Mouse (Mus musculus) gastrocnemius, adult 18-20 months (tissue): Measurements from ENCODE around the gene Ascc1. TPM values are rescaled to one million over a fixed set of nuclear protein-coding genes. Genes with fewer than 3 reads are reported as not detected.
A peak's percentile ranks its signal among the peaks of the same experiment; 100 is the strongest.

Experiments
- DNase-seq: peaks from one replicate; pipeline ENCODE4 v3.0.0; 2021; ENCODE audit warnings: low spot score
- total RNA-seq, 2 experiments: library from RNA; stranded (reverse); gene quantifications; 2 replicates each; pipeline ENCODE4 v1.2.3; 2021

Gene Ascc1
- total RNA-seq, 2 experiments from 2014 or later, result 14.2 to 15.3 TPM

- no peak for DNase-seq
These were observed 75.3 kb downstream of the Ascc1 start for GRCm38 (mm10) chr10:60077736-60078560.

- peak; percentile 33 for DNase-seq
These were observed 75.9 kb downstream of the Ascc1 start for GRCm38 (mm10) chr10:60078561-60078917.

- peak; percentile 11 for DNase-seq
These were observed 77.6 kb downstream of the Ascc1 start for GRCm38 (mm10) chr10:60080171-60080570.

- no peak for DNase-seq
These were observed 78.0 kb downstream of the Ascc1 start for GRCm38 (mm10) chr10:60080601-60080981.

GRCm38 (mm10) chr10:60080982-60081825, 78.6 kb downstream of the Ascc1 start:
- peak; percentile 57 for DNase-seq

- peak; percentile 89 for DNase-seq
These were observed 79.3 kb downstream of the Ascc1 start for GRCm38 (mm10) chr10:60081905-60082304.

- DNase-seq, result no peak
These were observed 81.5 kb downstream of the Ascc1 start for GRCm38 (mm10) chr10:60084065-60084464.

- no peak for DNase-seq
These were observed 89.7 kb downstream of the Ascc1 start for GRCm38 (mm10) chr10:60092311-60092710.

GRCm38 (mm10) chr10:60093751-60094150, 91.1 kb downstream of the Ascc1 start:
- no peak for DNase-seq

GRCm38 (mm10) chr10:60095558-60095957, 93.0 kb downstream of the Ascc1 start:
- no peak for DNase-seq

GRCm38 (mm10) chr10:60096302-60096701, 93.7 kb downstream of the Ascc1 start:
- DNase-seq, result no peak

GRCm38 (mm10) chr10:60097146-60097545, 94.5 kb downstream of the Ascc1 start:
- no peak for DNase-seq

- no peak for DNase-seq
These were observed 95.2 kb downstream of the Ascc1 start for GRCm38 (mm10) chr10:60097774-60098173.

GRCm38 (mm10) chr10:60105391-60106145, 103.0 kb downstream of the Ascc1 start:
- no peak for DNase-seq

- DNase-seq, result peak; percentile 19
These were observed 103.5 kb downstream of the Ascc1 start, which contains the start of gene Spock2 for GRCm38 (mm10) chr10:60106146-60106530. Gene Spock2, plus strand, starts transcription at chr10:60106219.

- DNase-seq, result peak; percentile 41
These were observed 104.1 kb downstream of the Ascc1 start for GRCm38 (mm10) chr10:60106531-60107186.

GRCm38 (mm10) chr10:60107448-60107847, 104.8 kb downstream of the Ascc1 start:
- DNase-seq, result no peak

GRCm38 (mm10) chr10:60108321-60109111, 105.9 kb downstream of the Ascc1 start:
- peak; percentile 23 for DNase-seq

- DNase-seq, result no peak
These were observed 106.7 kb downstream of the Ascc1 start for GRCm38 (mm10) chr10:60109336-60109735.

- DNase-seq, result no peak
These were observed 107.4 kb downstream of the Ascc1 start for GRCm38 (mm10) chr10:60109989-60110388.
